Mouse (Mus musculus) hindbrain, embryonic 14.5 days (tissue): ENCODE results near the gene Rgs12. TPM values are rescaled to one million over a fixed set of nuclear protein-coding genes. Genes with fewer than 3 reads are reported as not detected.
A peak's percentile ranks its signal among the peaks of the same experiment; 100 is the strongest.

Source experiments
- ATAC-seq: fragments of 200-750 bp; cut with Nextera tagmentation; 2 replicates; pipeline ENCODE4 v1.8.0; 2017; ENCODE audit warnings: moderate number of reproducible peaks, mild to moderate bottlenecking, moderate TSS enrichment, moderate library complexity; ENCODE audit not compliant: low FRiP score
- DNase-seq: peaks from one replicate; pipeline ENCODE4 v3.0.0-alpha.2; 2015; ENCODE audit warnings: low spot score
- H3K27ac ChIP-seq: fragments of 300-500 bp; sonication (generic); 2 replicates; pipeline ENCODE4 v1.5.1; 2014; ENCODE audit warnings: mild to moderate bottlenecking, moderate library complexity
- H3K27me3 ChIP-seq: fragments of 300-500 bp; sonication (generic); 2 replicates; pipeline ENCODE4 v1.6.1; 2014; ENCODE audit warnings: mild to moderate bottlenecking, low read length, mixed read lengths; ENCODE audit not compliant: control insufficient read depth, insufficient read depth
- H3K36me3 ChIP-seq: fragments of 300-500 bp; sonication (generic); replicated peaks from 2 replicates; pipeline ENCODE4 v1.6.1; 2014; ENCODE audit not compliant: control insufficient read depth, insufficient read depth
- H3K4me1 ChIP-seq: fragments of 300-500 bp; sonication (generic); replicated peaks from 2 replicates; pipeline ENCODE4 v1.6.1; 2014; ENCODE audit warnings: antibody characterized with exemption, low read length, mixed read lengths; ENCODE audit not compliant: control insufficient read depth, insufficient read depth
- H3K4me2 ChIP-seq: fragments of 300-500 bp; sonication (generic); replicated peaks from 2 replicates; pipeline ENCODE4 v1.6.1; 2014; ENCODE audit warnings: mild to moderate bottlenecking, moderate library complexity
- H3K4me3 ChIP-seq: fragments of 300-500 bp; sonication (generic); replicated peaks from 2 replicates; pipeline ENCODE4 v1.5.1; 2014; ENCODE audit warnings: mild to moderate bottlenecking, low read length
- H3K9ac ChIP-seq: fragments of 300-500 bp; sonication (generic); 2 replicates; pipeline ENCODE4 v1.6.1; 2014
- H3K9me3 ChIP-seq: fragments of 300-500 bp; sonication (generic); 2 replicates; pipeline ENCODE4 v1.6.1; 2016; ENCODE audit warnings: low read length; ENCODE audit not compliant: control insufficient read depth
- WGBS: fragments of 180-500 bp; shearing (Covaris S2); extraction: QIAGEN DNeasy Blood & Tissue Kit; methylation state at CpG from one replicate; pipeline ENCODE4 v1.1.7; 2014; 5-methylcytosine and 5-hydroxymethylcytosine counted together
- polyA plus RNA-seq: library from polyadenylated mRNA; unstranded; fragments of >200 nt; fragmentation: Nextera tagmentation; extraction: Ambion mirVana; gene quantifications from 2 replicates; pipeline ENCODE4 v1.2.1, GENCODE M21; 2014

Gene Rgs12
- polyA plus RNA-seq, 1 experiment from 2014 or later: 36.5 TPM

GRCm38 (mm10) chr5:35055076-35055475, 105.8 kb downstream of the Rgs12 start:
- no peak overlapping the region for H3K4me3 ChIP-seq
- no peak for ATAC-seq

DNA sequence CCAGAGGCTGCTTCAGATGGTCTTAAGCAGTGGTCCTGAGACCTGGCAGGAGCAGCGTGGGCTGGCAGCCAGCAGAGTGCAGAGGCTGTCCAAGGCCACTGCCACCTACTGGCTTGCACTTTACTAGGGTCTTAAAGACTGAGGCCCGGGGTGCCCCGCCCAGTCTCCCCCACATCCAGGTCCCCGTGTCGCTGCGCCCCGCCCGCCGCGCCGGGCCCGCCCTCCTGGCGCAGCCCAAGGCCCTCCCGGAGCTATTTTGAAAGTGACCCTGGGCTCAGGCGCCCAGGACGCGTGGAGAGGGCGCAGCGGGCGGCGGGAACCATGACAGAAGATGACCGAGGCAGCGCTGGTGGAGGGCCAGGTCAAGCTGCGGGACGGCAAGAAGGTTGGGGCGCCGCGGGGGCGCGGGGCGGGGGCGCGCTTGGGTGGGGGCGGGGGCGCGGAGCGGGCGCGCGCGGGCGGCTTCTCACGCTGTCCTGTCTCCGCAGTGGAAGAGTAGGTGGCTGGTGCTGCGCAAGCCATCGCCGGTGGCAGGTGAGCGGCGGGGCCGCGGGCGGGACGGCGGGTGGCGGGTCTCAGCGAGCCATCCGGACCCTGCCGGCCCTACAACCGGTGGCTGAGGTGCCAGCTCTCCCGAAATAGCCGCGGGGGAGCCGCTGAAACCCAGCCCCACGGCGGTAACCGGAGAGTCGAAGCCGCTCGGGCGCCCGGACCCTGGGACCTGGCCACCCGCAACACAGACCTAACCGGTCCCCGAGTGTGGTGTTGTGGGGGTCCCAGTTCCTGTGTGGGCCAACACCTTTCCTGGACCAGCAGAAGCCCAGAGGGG, 107.6 kb downstream of the Rgs12 start, which contains the start of gene Dok7:
Gene Dok7, plus strand, starts transcription at position 163 of the 829 bp plus-strand sequence.
- Histone ChIP-seq H3K27me3 (0 out of 2 replicates have a peak, but pooled peaks cover 5% of the 10 kb centered on the region), H3K4me2 (peak within 1 kb of the TSS; percentile 95), H3K36me3 (no peaks in the 10 kb centered on the region), H3K9me3 (no peaks in the 10 kb centered on the region), H3K9ac (peak within 1 kb of the TSS; percentile 75), H3K27ac (no peak within 1 kb of the TSS), H3K4me1 (peaks cover 12% of the 10 kb centered on the region), H3K4me3 (peak within 1 kb of the TSS; percentile 70)
- ATAC-seq (peak; percentile 69), DNase-seq (peak; percentile 46)
- 2% methylated on average over 61 of the region's 74 CpGs for WGBS

More at GRCm38 (mm10) chr5:35055076-35055475, 105.8 kb downstream of the Rgs12 start:
- Histone ChIP-seq H3K27me3 (0 out of 2 replicates have a peak, but pooled peaks cover 5% of the 10 kb centered on the region), H3K4me1 (peaks cover 12% of the 10 kb centered on the region), H3K9ac (no peak overlapping the region), H3K36me3 (no peaks in the 10 kb centered on the region), H3K4me2 (no peak overlapping the region), H3K27ac (no peak overlapping the region), H3K9me3 (no peaks in the 10 kb centered on the region)
- DNase-seq: no peak
- WGBS: 61% methylated on average over 12 of the region's 12 CpGs

GRCm38 (mm10) chr5:35057582-35057981, 108.3 kb downstream of the Rgs12 start:
- peaks cover 12% of the 10 kb centered on the region for H3K4me1 ChIP-seq
- WGBS: 6% methylated on average over 4 of the region's 4 CpGs
- DNase-seq (no peak), ATAC-seq (no peak)
- H3K27ac ChIP-seq: no peak overlapping the region
- H3K4me2 ChIP-seq: peak overlapping the region; percentile 95
- H3K36me3 ChIP-seq: no peaks in the 10 kb centered on the region
- H3K9me3 ChIP-seq: no peaks in the 10 kb centered on the region
- peak overlapping the region; percentile 70 for H3K4me3 ChIP-seq
- peak overlapping the region; percentile 75 for H3K9ac ChIP-seq
- H3K27me3 ChIP-seq: 0 out of 2 replicates have a peak, but pooled peaks cover 5% of the 10 kb centered on the region

DNA sequence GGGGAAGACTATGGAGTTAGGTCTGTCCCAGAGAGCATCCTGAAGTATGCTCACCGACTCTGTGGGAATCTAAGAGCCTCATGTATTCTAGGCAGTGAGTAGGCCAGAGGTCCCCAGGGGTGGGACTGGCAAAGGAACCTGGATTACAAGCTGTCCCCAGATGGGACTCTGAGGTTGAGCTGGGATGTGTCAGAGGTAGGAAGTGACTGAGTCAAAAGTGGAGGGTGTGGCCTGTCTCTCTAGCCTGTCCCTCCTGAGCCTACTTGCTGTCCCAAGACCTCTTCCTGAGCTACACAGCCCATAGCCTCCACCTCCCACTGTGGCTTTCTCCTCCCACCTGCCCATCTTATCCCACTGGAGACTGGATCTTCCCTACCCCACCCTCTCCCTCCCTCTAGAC, 109.0 kb downstream of the Rgs12 start:
- Histone ChIP-seq H3K27me3 (0 out of 2 replicates have a peak, but pooled peaks cover 5% of the 10 kb centered on the region), H3K4me3 (0 out of 2 replicates have a peak overlapping the region, but pooled peaks have one; percentile 70), H3K27ac (no peak overlapping the region), H3K9ac (peak overlapping the region; percentile 75; the same call in 1 of the 2 replicates), H3K36me3 (no peaks in the 10 kb centered on the region), H3K9me3 (no peaks in the 10 kb centered on the region), H3K4me1 (peaks cover 12% of the 10 kb centered on the region), H3K4me2 (peak overlapping the region; percentile 95)
- ATAC-seq (no peak), DNase-seq (no peak)
- WGBS: 71% methylated on average over 1 of the region's 1 CpGs

DNA sequence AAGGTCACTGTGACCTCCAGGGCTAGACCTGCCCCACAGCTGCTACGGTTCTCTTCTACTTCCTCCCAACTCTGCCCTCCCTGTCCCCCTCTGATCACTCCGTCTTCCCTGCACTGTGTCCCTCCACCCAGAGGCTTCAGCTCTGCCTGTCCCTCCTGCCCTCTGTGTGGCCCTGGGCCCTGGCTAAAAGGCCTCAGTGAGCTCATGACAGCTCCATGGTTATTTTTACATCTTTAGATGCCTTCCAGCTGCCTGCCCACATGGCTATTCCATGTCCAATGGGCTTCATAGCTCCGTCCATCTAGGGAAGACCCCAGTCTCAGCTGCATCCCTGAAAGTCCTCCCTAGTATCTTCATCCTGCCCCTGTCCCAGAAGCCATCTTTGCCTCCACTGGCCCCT, 110.9 kb downstream of the Rgs12 start:
- Histone ChIP-seq H3K9ac (no peak overlapping the region), H3K9me3 (no peaks in the 10 kb centered on the region), H3K4me2 (no peak overlapping the region), H3K27me3 (0 out of 2 replicates have a peak, but pooled peaks cover 5% of the 10 kb centered on the region), H3K27ac (no peak overlapping the region), H3K4me3 (no peak overlapping the region), H3K36me3 (no peaks in the 10 kb centered on the region), H3K4me1 (peaks cover 12% of the 10 kb centered on the region)
- WGBS: 85% methylated on average over 3 of the region's 3 CpGs
- no peak for ATAC-seq
- DNase-seq: no peak

DNA sequence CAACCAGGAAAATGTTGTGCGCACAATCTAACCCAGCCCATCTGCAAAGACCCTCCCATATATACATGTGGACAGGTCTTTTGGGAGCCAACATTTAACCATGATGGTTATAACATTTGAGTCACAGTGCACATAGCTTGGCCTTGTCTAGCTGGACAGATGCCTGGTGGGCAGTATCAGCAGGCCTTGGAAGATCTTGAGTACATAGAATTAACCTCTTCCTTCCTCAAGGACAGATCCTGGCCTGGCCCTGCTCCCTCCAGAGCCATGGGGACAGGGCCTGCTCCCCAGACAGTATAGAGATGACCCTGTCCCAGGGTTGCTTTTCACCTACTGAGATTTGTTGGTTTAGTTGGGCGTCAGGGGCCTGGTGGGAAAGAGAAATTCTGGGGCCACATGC, 120.6 kb downstream of the Rgs12 start:
- WGBS: 85% methylated on average over 2 of the region's 2 CpGs

DNA sequence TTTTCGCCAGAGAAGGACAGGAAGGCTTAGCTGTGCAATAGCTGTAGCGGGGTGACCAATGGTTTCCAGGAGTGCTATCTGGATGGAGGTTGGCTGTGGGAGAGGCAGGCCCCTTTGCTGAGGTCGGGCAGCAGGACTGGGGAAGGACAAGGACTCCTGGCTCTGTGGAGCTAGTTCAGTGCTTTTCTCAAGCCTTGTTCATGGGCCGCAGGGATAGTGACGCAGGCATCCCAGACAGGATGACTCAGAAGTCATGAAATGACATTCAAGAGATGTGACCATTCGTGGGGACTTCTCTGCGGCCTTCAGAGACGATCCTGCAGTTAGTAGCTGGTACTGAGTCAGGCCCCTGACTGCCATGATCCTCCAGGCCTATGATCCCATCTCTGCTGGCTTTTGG, 121.1 kb downstream of the Rgs12 start:
- Histone ChIP-seq H3K27me3 (no peaks in the 10 kb centered on the region), H3K27ac (no peak overlapping the region), H3K4me1 (no peaks in the 10 kb centered on the region), H3K4me3 (no peak overlapping the region), H3K4me2 (no peak overlapping the region), H3K36me3 (no peaks in the 10 kb centered on the region), H3K9ac (no peak overlapping the region), H3K9me3 (no peaks in the 10 kb centered on the region)
- 91% methylated on average over 8 of the region's 8 CpGs for WGBS
- DNase-seq (no peak), ATAC-seq (no peak)

More for the DNA sequence above, 120.6 kb downstream of the Rgs12 start:
- no peak for DNase-seq
- no peak overlapping the region for H3K4me2 ChIP-seq
- no peaks in the 10 kb centered on the region for H3K36me3 ChIP-seq
- no peak overlapping the region for H3K27ac ChIP-seq
- H3K9me3 ChIP-seq: no peaks in the 10 kb centered on the region
- no peaks in the 10 kb centered on the region for H3K27me3 ChIP-seq
- no peaks in the 10 kb centered on the region for H3K4me1 ChIP-seq
- H3K4me3 ChIP-seq: no peak overlapping the region
- no peak overlapping the region for H3K9ac ChIP-seq
- no peak for ATAC-seq

- H3K4me3 ChIP-seq: no peak overlapping the region
- H3K27me3 ChIP-seq: no peaks in the 10 kb centered on the region
- WGBS: 28% methylated on average over 7 of the region's 7 CpGs
- no peaks in the 10 kb centered on the region for H3K4me1 ChIP-seq
- peak overlapping the region; percentile 56; the same call in 1 of the 2 replicates for H3K27ac ChIP-seq
- H3K36me3 ChIP-seq: no peaks in the 10 kb centered on the region
- H3K4me2 ChIP-seq: no peak overlapping the region
- H3K9ac ChIP-seq: no peak overlapping the region; the same call in 1 of the 2 replicates
- H3K9me3 ChIP-seq: no peaks in the 10 kb centered on the region
- ATAC-seq (0 out of 2 replicates have a peak, but pooled peaks have one; percentile 36), DNase-seq (peak; percentile 37)
These were observed 121.7 kb downstream of the Rgs12 start for GRCm38 (mm10) chr5:35070953-35071352.

DNA sequence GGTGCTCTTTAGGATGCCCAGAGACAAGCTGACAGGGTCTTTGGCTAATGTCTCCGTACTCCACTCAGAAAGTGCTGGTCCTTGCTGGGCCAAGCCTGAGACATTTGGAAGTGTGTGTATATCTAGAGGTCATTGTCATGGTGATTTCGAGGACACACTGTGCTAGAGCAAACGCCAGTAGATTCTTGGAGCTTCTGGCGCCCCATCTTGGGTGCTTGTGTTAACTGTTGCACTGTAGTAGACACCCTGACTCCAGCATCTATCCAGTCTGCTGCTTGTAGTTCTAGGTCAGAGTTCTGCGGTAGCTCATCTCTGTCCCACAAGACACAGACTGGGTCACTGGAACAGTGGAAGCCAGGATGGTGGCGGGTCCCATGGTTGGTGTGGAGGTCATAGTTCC, 122.6 kb downstream of the Rgs12 start:
- H3K4me1 ChIP-seq: no peaks in the 10 kb centered on the region
- no peak overlapping the region for H3K4me2 ChIP-seq
- no peak overlapping the region for H3K4me3 ChIP-seq
- H3K9ac ChIP-seq: no peak overlapping the region
- H3K27me3 ChIP-seq: no peaks in the 10 kb centered on the region
- no peaks in the 10 kb centered on the region for H3K9me3 ChIP-seq
- DNase-seq: no peak
- WGBS: 93% methylated on average over 6 of the region's 6 CpGs
- ATAC-seq: no peak
- no peaks in the 10 kb centered on the region for H3K36me3 ChIP-seq
- no peak overlapping the region for H3K27ac ChIP-seq
